Mouse (Mus musculus) cerebellum, postnatal 4 days (tissue): ENCODE measurements around the gene Cnot1.

Experiments used
- DNase-seq, 2 experiments: peaks; one replicate each; pipeline ENCODE4 v3.0.0; 2022; ENCODE audit warnings: low spot score in 2 of 2, mixed read lengths in 1 of 2

The Cnot1 gene

GRCm38 (mm10) chr8:95690929-95691541, 116.2 kb downstream of the Cnot1 start:
- no peak for DNase-seq

GRCm38 (mm10) chr8:95688073-95688672, 119.1 kb downstream of the Cnot1 start:
- DNase-seq = no peak

- no peak for DNase-seq
These were observed 129.1 kb downstream of the Cnot1 start for GRCm38 (mm10) chr8:95678024-95678611.

GRCm38 (mm10) chr8:95677591-95678023, 129.7 kb downstream of the Cnot1 start:
- DNase-seq = peak in 1 of 2 experiments; percentile 26

- no peak for DNase-seq
These were observed 130.6 kb downstream of the Cnot1 start, which contains the start of gene Ndrg4 for GRCm38 (mm10) chr8:95676631-95677030. Gene Ndrg4, plus strand, starts transcription at chr8:95676980.

GRCm38 (mm10) chr8:95672811-95673210, 134.5 kb downstream of the Cnot1 start:
- no peak for DNase-seq

- DNase-seq = no peak
These were observed 135.4 kb downstream of the Cnot1 start for GRCm38 (mm10) chr8:95671861-95672260.

GRCm38 (mm10) chr8:95669967-95670366, 137.3 kb downstream of the Cnot1 start:
- no peak for DNase-seq
